Mouse (Mus musculus) kidney, postnatal 4 days (tissue): ENCODE measurements around the gene Cebpa.

Experiments
- DNase-seq, 2 experiments: peaks; one replicate each; pipeline ENCODE4 v3.0.0; 2021; ENCODE audit warnings: mixed read lengths in 2 of 2

Gene Cebpa

GRCm38 (mm10) chr7:35149616-35150433 is 30.7 kb downstream of the Cebpa start:
- DNase-seq, result no peak

GRCm38 (mm10) chr7:35150860-35151259 is 31.8 kb downstream of the Cebpa start:
- no peak for DNase-seq

GRCm38 (mm10) chr7:35154449-35154848 is 35.4 kb downstream of the Cebpa start:
- no peak for DNase-seq

GRCm38 (mm10) chr7:35156561-35157477 is 37.7 kb downstream of the Cebpa start:
- DNase-seq, result peak in 1 of 2 experiments; percentile 12

GRCm38 (mm10) chr7:35157512-35157911 is 38.4 kb downstream of the Cebpa start:
- no peak for DNase-seq

- DNase-seq, result no peak
These were observed 43.4 kb downstream of the Cebpa start for GRCm38 (mm10) chr7:35162443-35162842.

- DNase-seq, result no peak
These were observed 44.5 kb downstream of the Cebpa start for GRCm38 (mm10) chr7:35163600-35163999.

GRCm38 (mm10) chr7:35164131-35164530 is 45.0 kb downstream of the Cebpa start:
- no peak for DNase-seq

- no peak for DNase-seq
These were observed 47.9 kb downstream of the Cebpa start for GRCm38 (mm10) chr7:35166988-35167387.

- no peak for DNase-seq
These were observed 48.8 kb downstream of the Cebpa start for GRCm38 (mm10) chr7:35167925-35168324.

- peak; percentile 94 to 96 for DNase-seq
These were observed 50.2 kb downstream of the Cebpa start for GRCm38 (mm10) chr7:35169341-35169740.
